Mouse (Mus musculus) MEL (cell line): ENCODE data around the gene Bcl11b. TPM values are rescaled to one million over a fixed set of nuclear protein-coding genes. Genes with fewer than 3 reads are reported as not detected.

Experiments used
- DNase-seq: peaks from one replicate; pipeline ENCODE4 v3.0.0; 2011; ENCODE audit warnings: low read depth, low spot score
- H3K27ac ChIP-seq: 2 replicates; pipeline ENCODE4 v1.5.1; 2012; ENCODE audit warnings: low read depth, mild to moderate bottlenecking, control low read depth, low read length, moderate library complexity; ENCODE audit not compliant: control insufficient read depth
- H3K27me3 ChIP-seq, 2 experiments: fragments of 150-350 bp in 1 of 2; sonication (generic) in 1 of 2; 2 replicates each; pipeline ENCODE4 v1.6.1; 2012; ENCODE audit warnings: low read length in 2 of 2, mild to moderate bottlenecking in 2 of 2, improper control_type of control experiment in 1 of 2, moderate library complexity in 1 of 2; ENCODE audit not compliant: insufficient read depth in 2 of 2, control insufficient read depth in 1 of 2
- H3K36me3 ChIP-seq, 2 experiments: 2 replicates each; pipeline ENCODE4 v1.6.1; 2012 to 2014; ENCODE audit warnings: low read length in 2 of 2, improper control_type of control experiment in 1 of 2, inconsistent platforms in 1 of 2, mild to moderate bottlenecking in 1 of 2; ENCODE audit not compliant: insufficient read depth in 2 of 2, control insufficient read depth in 1 of 2
- H3K4me1 ChIP-seq, 2 experiments: fragments of 150-350 bp in 1 of 2; sonication (generic) in 1 of 2; 2 replicates each; pipeline ENCODE4 v1.6.1; 2012; ENCODE audit warnings: low read length in 2 of 2, improper control_type of control experiment in 1 of 2, mild to moderate bottlenecking in 1 of 2; ENCODE audit not compliant: insufficient read depth in 2 of 2, control insufficient read depth in 1 of 2
- H3K4me3 ChIP-seq, 2 experiments: fragments of 150-350 bp in 1 of 2; sonication (generic) in 1 of 2; 2 replicates each; pipeline ENCODE4 v1.5.1; 2012; ENCODE audit warnings: low read depth in 2 of 2, low read length in 2 of 2, mild to moderate bottlenecking in 2 of 2, moderate library complexity in 2 of 2, control low read depth in 1 of 2, improper control_type of control experiment in 1 of 2; ENCODE audit not compliant: control insufficient read depth in 1 of 2, insufficient read depth in 1 of 2
- H3K79me2 ChIP-seq: 2 replicates; pipeline ENCODE4 v1.6.1; 2012; ENCODE audit warnings: mild to moderate bottlenecking, low read length, moderate library complexity; ENCODE audit not compliant: control insufficient read depth, poor library complexity, insufficient read depth
- H3K9ac ChIP-seq: 2 replicates; pipeline ENCODE4 v1.6.1; 2012; ENCODE audit warnings: low read depth, mild to moderate bottlenecking, control low read depth, low read length, moderate library complexity; ENCODE audit not compliant: control insufficient read depth, poor library complexity, severe bottlenecking
- H3K9me3 ChIP-seq: fragments of 150-350 bp; sonication (generic); replicated peaks from 2 replicates; pipeline ENCODE4 v1.6.1; 2012; ENCODE audit warnings: mild to moderate bottlenecking, low read length, improper control_type of control experiment, moderate library complexity; ENCODE audit not compliant: insufficient read depth
- BHLHE40 ChIP-seq: IDR thresholded peaks from 2 replicates; pipeline ENCODE4 v1.6.1; 2012; ENCODE audit warnings: low read depth, mild to moderate bottlenecking, inconsistent platforms, low read length, improper control_type of control experiment, borderline replicate concordance
- CHD1 ChIP-seq: IDR thresholded peaks from 2 replicates; pipeline ENCODE4 v1.6.1; 2012; ENCODE audit warnings: low read depth, mild to moderate bottlenecking, inconsistent platforms, low read length, improper control_type of control experiment
- CHD2 ChIP-seq: IDR thresholded peaks from 2 replicates; pipeline ENCODE4 v1.6.1; 2011; ENCODE audit warnings: low read length, improper control_type of control experiment
- ELF1 ChIP-seq: IDR thresholded peaks from 2 replicates; pipeline ENCODE4 v1.6.1; 2014; ENCODE audit warnings: low read depth, mild to moderate bottlenecking, inconsistent platforms, low read length, improper control_type of control experiment, moderate library complexity
- GABPA ChIP-seq: IDR thresholded peaks from 2 replicates; pipeline ENCODE4 v1.6.1; 2012; ENCODE audit warnings: low read depth, mild to moderate bottlenecking, inconsistent platforms, low read length, improper control_type of control experiment, moderate library complexity
- HCFC1 ChIP-seq: IDR thresholded peaks from 2 replicates; pipeline ENCODE4 v1.6.1; 2012; ENCODE audit warnings: low read depth, mild to moderate bottlenecking, inconsistent platforms, low read length, improper control_type of control experiment, moderate library complexity
- KAT2A ChIP-seq: conservative IDR thresholded peaks from 2 replicates; pipeline ENCODE4 v1.6.1; 2012; ENCODE audit warnings: low read depth, low read length, improper control_type of control experiment, inconsistent platforms
- MYC ChIP-seq: IDR thresholded peaks from 2 replicates; pipeline ENCODE4 v1.6.1; 2011; ENCODE audit warnings: low read depth, mild to moderate bottlenecking, low read length, improper control_type of control experiment, moderate library complexity
- POLR2A ChIP-seq, 2 experiments: IDR thresholded peaks; 2 replicates each; pipeline ENCODE4 v1.6.1; 2011 to 2012; ENCODE audit warnings: low read length in 2 of 2, mild to moderate bottlenecking in 2 of 2, control low read depth in 1 of 2, improper control_type of control experiment in 1 of 2, low read depth in 1 of 2, moderate library complexity in 1 of 2; ENCODE audit not compliant: control insufficient read depth in 1 of 2, insufficient read depth in 1 of 2, poor library complexity in 1 of 2
- RAD21 ChIP-seq: IDR thresholded peaks from 2 replicates; pipeline ENCODE4 v1.6.1; 2011; ENCODE audit warnings: mild to moderate bottlenecking, low read depth, low read length, improper control_type of control experiment
- RCOR1 ChIP-seq: IDR thresholded peaks from 2 replicates; pipeline ENCODE4 v1.6.1; 2012; ENCODE audit warnings: low read depth, mild to moderate bottlenecking, inconsistent platforms, low read length, improper control_type of control experiment
- TAL1 ChIP-seq: IDR thresholded peaks from 2 replicates; pipeline ENCODE4 v1.6.1; 2012; ENCODE audit warnings: mild to moderate bottlenecking, inconsistent platforms, low read length, moderate library complexity, mixed read lengths
- TBP ChIP-seq: IDR thresholded peaks from 2 replicates; pipeline ENCODE4 v1.8.0; 2011; ENCODE audit warnings: low read depth, low read length, improper control_type of control experiment
- USF1 ChIP-seq: IDR thresholded peaks from 2 replicates; pipeline ENCODE4 v1.6.1; 2014; ENCODE audit warnings: low read depth, mild to moderate bottlenecking, inconsistent platforms, low read length, improper control_type of control experiment, moderate library complexity
- USF2 ChIP-seq, 2 experiments: IDR thresholded peaks; 2 replicates each; pipeline ENCODE4 v1.6.1; 2011 to 2012; ENCODE audit warnings: improper control_type of control experiment in 2 of 2, low read length in 2 of 2, borderline replicate concordance in 1 of 2, inconsistent platforms in 1 of 2, low read depth in 1 of 2, mild to moderate bottlenecking in 1 of 2; ENCODE audit not compliant: insufficient read depth in 1 of 2
- ZKSCAN1 ChIP-seq: IDR thresholded peaks from 2 replicates; pipeline ENCODE4 v1.6.1; 2012; ENCODE audit warnings: low read depth, mild to moderate bottlenecking, inconsistent platforms, low read length, improper control_type of control experiment, moderate library complexity
- ZNF384 ChIP-seq: IDR thresholded peaks from 2 replicates; pipeline ENCODE4 v1.6.1; 2012; ENCODE audit warnings: low read depth, mild to moderate bottlenecking, inconsistent platforms, low read length, improper control_type of control experiment
- polyA plus RNA-seq, 2 experiments: library from polyadenylated mRNA; stranded (reverse) in 1 of 2; unstranded in 1 of 2; fragments of >175 nt in 1 of 2; fragments of >200 nt in 1 of 2; gene quantifications; 2 replicates each; pipeline versions ENCODE4 v1.2.1 to v1.2.4; 2012; ENCODE audit warnings: low replicate concordance in 2 of 2, low read depth in 1 of 2; ENCODE audit not compliant: insufficient read length in 2 of 2, insufficient read depth in 1 of 2, missing spikeins in 1 of 2
- total RNA-seq: library from RNA; depleted of rRNA; stranded (reverse); fragments of 300-350 nt; gene quantifications from 2 replicates; pipeline ENCODE4 v1.2.3, GENCODE M21; 2012

Bcl11b gene
- total and polyA plus RNA-seq, 3 experiments, result not detected

GRCm38 (mm10) chr12:107996773-107997172 lies 6.6 kb downstream of the Bcl11b start:
- Histone ChIP-seq H3K27ac (no peak overlapping the region), H3K4me1 (no peaks in the 10 kb centered on the region), H3K9me3 (no peaks in the 10 kb centered on the region), H3K36me3 (no peaks in the 10 kb centered on the region), H3K79me2 (no peaks in the 10 kb centered on the region), H3K9ac (no peak overlapping the region), H3K4me3 (no peak overlapping the region), H3K27me3 (no peaks in the 10 kb centered on the region)
- DNase-seq, result no peak
- no peak for TF ChIP-seq USF1
- TF ChIP-seq GABPA, result no peak
- TF ChIP-seq RCOR1, result no peak
- TF ChIP-seq MYC, result no peak
- TF ChIP-seq HCFC1, result no peak
- TF ChIP-seq CHD2, result no peak
- no peak for TF ChIP-seq ZKSCAN1

- Histone ChIP-seq H3K79me2 (no peaks in the 10 kb centered on the region), H3K36me3 (no peaks in the 10 kb centered on the region), H3K4me1 (no peaks in the 10 kb centered on the region), H3K27me3 (no peaks in the 10 kb centered on the region), H3K27ac (no peak overlapping the region), H3K4me3 (no peak overlapping the region)
- TF ChIP-seq TAL1 (no peak), ZNF384 (no peak), MYC (no peak), HCFC1 (no peak), CHD2 (no peak), TBP (no peak), CHD1 (no peak), BHLHE40 (no peak), KAT2A (no peak), RAD21 (no peak), USF2 (IDR thresholded peaks at IDR 0.05; ENCODE audit: borderline replicate concordance in 1 of 2, insufficient read depth in 1 of 2, low read depth in 1 of 2, low read length in 2 of 2) (no peak), POLR2A (IDR thresholded peaks at IDR 0.05; ENCODE audit: control insufficient read depth in 1 of 2, insufficient read depth in 1 of 2, low read depth in 1 of 2, low read length in 2 of 2, poor library complexity in 1 of 2) (no peak), RCOR1 (no peak), ELF1 (no peak)
- TF ChIP-seq, all 39 proteins: peak for 0
- Histone ChIP-seq H3K9ac (no peak overlapping the region), H3K9me3 (no peaks in the 10 kb centered on the region)
- DNase-seq, result no peak
Measured at GRCm38 (mm10) chr12:107996216-107996615, 7.2 kb downstream of the Bcl11b start.
